Mouse (Mus musculus) spleen, adult 2 months (tissue): ENCODE measurements around the gene Cpne5.

Source experiments
- CTCF ChIP-seq: fragments of 200-500 bp; IDR thresholded peaks from 2 replicates; pipeline ENCODE4 v1.5.1; 2011; ENCODE audit warnings: mild to moderate bottlenecking, inconsistent platforms; ENCODE audit not compliant: insufficient read depth, insufficient read length, insufficient replicate concordance; ENCODE audit errors: extremely low read depth
- POLR2A ChIP-seq: fragments of 200-500 bp; IDR thresholded peaks from 2 replicates; pipeline ENCODE4 v1.6.1; 2011; ENCODE audit warnings: low read depth, low read length, inconsistent platforms

- TF ChIP-seq POLR2A: no peak
- TF ChIP-seq CTCF: no peak
These were observed 119.9 kb downstream of the Cpne5 start for GRCm38 (mm10) chr17:29118057-29118456.
